Mouse (Mus musculus) thymus, postnatal 0 days (tissue): ENCODE data around the gene Teddm2. TPM values are rescaled to one million over a fixed set of nuclear protein-coding genes. Genes with fewer than 3 reads are reported as not detected.
"Not testable (repeated sequence)": the region's sequence is repeated elsewhere in the genome, so short reads cannot be mapped to it uniquely, and the experiment has no call there.

Source experiments
- DNase-seq: peaks from one replicate; pipeline ENCODE4 v3.0.0-alpha.2; 2015; ENCODE audit warnings: low spot score
- polyA plus RNA-seq: library from polyadenylated mRNA; unstranded; fragments of >200 nt; fragmentation: Nextera tagmentation; extraction: Ambion mirVana; gene quantifications from 2 replicates; pipeline ENCODE4 v1.2.1, GENCODE M21; 2015

Teddm2 gene
- polyA plus RNA-seq, 1 experiment from 2014 or later = 1.3 TPM

DNA sequence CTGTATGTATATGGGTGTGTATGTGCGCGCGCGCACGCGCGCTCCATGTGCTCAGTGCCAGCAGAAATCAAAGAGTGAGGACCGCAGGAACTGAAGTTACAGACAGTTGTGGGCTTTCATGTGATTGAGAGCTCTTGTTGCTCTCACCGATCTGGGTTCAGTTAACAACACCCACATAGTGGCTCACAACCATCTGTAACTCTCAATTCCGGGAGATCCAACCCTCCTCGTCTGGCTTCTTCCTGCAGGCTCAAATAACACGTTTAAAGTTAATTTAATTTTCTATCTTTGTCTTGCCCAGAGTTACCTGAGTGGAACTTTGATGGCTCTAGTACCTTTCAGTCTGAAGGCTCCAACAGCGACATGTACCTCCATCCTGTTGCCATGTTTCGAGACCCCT lies 4.2 kb upstream of the Teddm2 start:
- DNase-seq = no peak

- no peak for DNase-seq
These were observed 3.0 kb upstream of the Teddm2 start for GRCm38 (mm10) chr1:153903006-153903405.

GRCm38 (mm10) chr1:153900860-153901730 lies 1.1 kb upstream of the Teddm2 start:
- DNase-seq = peak; percentile 14

- no peak for DNase-seq
These were observed 353 bp upstream of the Teddm2 start for GRCm38 (mm10) chr1:153900381-153900780.

- no peak for DNase-seq
These were observed 868 bp downstream of the Teddm2 start for GRCm38 (mm10) chr1:153898989-153899730.

- no peak for DNase-seq
These were observed 2.8 kb downstream of the Teddm2 start for GRCm38 (mm10) chr1:153897196-153897595.

GRCm38 (mm10) chr1:153894979-153895378 lies 5.0 kb downstream of the Teddm2 start:
- peak; percentile 82 for DNase-seq

GRCm38 (mm10) chr1:153894201-153894893 lies 5.7 kb downstream of the Teddm2 start:
- DNase-seq = no peak

GRCm38 (mm10) chr1:153893746-153894145 lies 6.3 kb downstream of the Teddm2 start:
- DNase-seq = no peak

- DNase-seq = no peak
These were observed 8.6 kb downstream of the Teddm2 start, which contains the start of gene Teddm1a for GRCm38 (mm10) chr1:153891442-153891841. Teddm1a (plus strand) TSS chr1:153891742.

DNA sequence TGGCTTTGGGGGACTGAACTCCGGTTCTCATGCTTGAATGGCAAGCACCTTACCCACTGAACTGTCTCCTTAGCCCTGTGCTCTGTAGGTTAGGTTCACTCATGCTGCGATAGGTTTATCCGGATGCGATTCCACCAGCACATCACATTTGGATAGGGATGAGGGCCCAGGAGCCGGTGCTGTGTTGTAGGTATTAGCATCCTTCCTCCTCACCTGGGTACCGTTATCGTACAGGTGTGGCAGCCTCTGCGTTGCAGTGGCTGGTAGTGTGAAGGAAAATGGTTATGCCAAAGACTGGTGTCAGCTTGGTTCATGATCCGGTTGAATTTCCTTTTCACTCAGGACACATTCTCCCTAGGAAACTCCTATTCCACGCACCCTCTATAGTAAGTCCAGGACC lies 9.9 kb downstream of the Teddm2 start:
- no peak for DNase-seq

DNA sequence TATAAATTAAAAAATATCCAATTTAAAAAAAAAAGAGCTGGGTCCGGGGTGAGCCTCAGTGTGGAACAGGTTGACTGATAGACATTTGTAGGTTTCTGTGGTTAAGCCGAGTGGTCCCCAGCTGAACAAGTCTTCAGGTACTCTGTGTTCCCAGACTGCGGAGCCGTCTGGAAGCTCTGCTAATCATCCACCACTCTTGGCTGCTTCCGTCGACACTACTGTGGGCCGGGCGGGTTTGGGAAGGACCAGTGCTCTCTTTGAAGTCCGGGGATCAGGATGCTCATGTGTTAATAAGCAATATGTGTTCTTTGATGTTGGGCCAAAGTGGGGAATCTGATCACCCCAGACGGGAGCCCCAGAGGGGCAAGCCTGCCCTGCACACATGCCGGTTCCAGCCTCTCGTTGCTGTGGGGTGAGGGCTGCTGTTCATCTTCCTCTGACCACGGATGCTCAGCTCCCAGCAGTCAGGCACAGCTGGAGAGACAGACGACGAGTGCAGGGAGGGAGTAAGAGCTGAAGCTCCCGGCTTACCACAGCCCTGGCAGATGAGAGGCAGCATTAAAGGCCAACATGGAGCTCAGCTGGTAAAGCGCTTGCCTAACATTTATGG lies 13.9 kb downstream of the Teddm2 start:
- DNase-seq = no peak

DNA sequence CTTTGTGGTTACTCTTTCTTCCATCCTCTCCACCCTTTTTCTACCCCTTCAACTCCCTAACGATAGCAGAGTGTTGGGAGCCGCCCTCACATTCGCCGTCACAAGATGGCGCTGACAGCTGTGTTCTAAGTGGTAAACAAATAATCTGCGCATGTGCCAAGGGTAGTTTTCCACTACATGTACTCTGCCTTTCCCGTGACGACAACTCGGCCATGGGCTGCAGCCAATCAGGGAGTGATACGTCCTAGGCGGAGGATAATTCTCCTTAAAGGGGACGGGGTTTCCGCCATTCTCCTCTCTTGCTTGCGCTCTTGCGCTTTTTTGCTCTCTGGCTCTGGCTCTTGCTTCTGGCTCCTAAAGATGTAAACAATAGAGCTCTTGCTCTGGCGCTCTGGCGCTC lies 19.6 kb downstream of the Teddm2 start:
- DNase-seq = not testable (repeated sequence)

GRCm38 (mm10) chr1:153874045-153874444 lies 26.0 kb downstream of the Teddm2 start, which contains the start of gene Teddm1b:
Teddm1b (plus strand) TSS chr1:153874345.
- DNase-seq = no peak

- DNase-seq = no peak
These were observed 44.1 kb downstream of the Teddm2 start for GRCm38 (mm10) chr1:153855946-153856345.

DNA sequence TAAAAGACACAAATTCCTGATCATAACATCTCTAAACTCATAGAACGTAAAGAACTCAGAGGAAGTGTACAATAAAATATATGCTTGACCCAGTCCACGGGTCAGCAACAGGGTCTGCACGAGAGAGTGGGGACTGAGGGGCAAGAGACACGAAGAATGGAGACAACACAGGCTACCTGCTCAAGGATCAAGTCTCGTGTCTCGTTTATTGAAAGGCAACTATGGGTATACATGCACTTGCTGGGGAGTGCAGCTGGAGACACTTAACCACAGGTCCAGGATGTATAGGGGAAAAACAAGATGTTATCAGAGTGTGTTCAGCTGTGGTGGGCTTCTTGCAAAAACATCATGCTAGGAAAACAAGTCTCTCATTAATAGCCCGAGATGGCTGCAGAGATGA lies 47.3 kb downstream of the Teddm2 start:
- peak; percentile 67 for DNase-seq

DNA sequence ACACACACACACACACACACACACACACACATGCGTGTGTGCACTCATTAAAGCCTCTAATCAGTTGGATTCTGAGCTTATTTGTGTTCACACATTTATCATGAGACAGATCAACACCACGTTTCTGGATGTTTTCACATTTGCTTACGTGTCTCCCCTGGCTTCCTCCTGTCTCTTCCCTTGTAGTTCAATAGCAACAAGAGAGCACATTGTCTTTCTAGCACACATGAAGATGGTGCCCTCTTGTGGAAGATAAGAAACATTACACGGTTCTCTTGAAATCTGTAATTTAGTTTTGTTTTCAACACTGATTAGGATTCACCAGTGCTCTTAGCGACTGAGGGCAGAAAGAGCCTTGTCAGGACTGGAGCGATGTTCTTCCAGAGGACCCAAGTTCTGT lies 53.2 kb downstream of the Teddm2 start:
- peak; percentile 84 for DNase-seq

GRCm38 (mm10) chr1:153846420-153846819 lies 53.6 kb downstream of the Teddm2 start:
- DNase-seq = no peak

GRCm38 (mm10) chr1:153844042-153844441 lies 56.0 kb downstream of the Teddm2 start, which contains the start of gene Rgsl1:
Rgsl1 (minus strand) TSS chr1:153844142.
- no peak for DNase-seq

DNA sequence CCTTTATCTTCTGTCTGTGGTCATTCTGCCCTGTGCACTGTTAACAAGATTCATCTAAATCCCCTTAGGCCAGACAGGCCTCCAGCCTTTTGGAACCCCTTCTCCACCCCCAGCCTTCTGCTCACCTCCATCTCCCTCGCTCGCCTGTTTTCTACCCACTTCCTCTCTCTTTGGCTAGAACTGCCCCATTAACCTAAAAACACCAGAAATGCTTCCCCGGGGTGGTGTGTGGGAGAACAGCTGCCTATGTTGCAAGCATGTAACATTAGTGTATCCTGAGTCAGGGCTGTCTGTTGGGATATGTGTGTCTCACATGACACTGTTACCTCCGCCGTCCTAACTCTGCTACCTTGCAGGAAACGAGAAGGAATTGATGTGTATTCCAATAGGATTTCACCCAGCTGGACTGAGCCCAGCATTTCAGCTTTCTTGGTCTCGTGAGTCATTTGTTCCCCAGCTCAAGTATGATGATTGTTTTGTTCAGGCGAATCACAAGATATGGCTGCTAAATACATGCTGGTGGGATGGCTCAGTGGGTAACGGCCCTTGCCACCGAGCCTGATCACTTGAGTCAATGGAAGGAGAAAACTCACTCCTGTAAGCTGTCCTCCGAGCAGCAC lies 57.8 kb downstream of the Teddm2 start:
- DNase-seq = peak; percentile 88

- DNase-seq = no peak
These were observed 64.0 kb downstream of the Teddm2 start for GRCm38 (mm10) chr1:153836036-153836435.
